Mouse (Mus musculus): Measurements from ENCODE around the gene Entpd7. TPM values are rescaled to one million over a fixed set of nuclear protein-coding genes. Genes with fewer than 3 reads are reported as not detected.

Entpd7 gene
- total RNA-seq, 1 experiment = 11.4 TPM

GRCm38 (mm10) chr19:43699021-43699762, 9.7 kb downstream of the Entpd7 start:
- Histone ChIP-seq H3K9ac (ENCODE audit: insufficient read depth, low read depth, low read length, poor library complexity, severe bottlenecking) (no peak overlapping the region), H3K36me3 (ENCODE audit: control insufficient read depth, insufficient read depth, low read length, poor library complexity, severe bottlenecking) (no peaks in the 10 kb centered on the region), H3K9me3 (ENCODE audit: control insufficient read depth, insufficient read depth, low read depth, low read length) (no peaks in the 10 kb centered on the region), H3K4me1 (ENCODE audit: control insufficient read depth in 2 of 2, insufficient read depth in 2 of 2, low read length in 2 of 2, poor library complexity in 1 of 2) (peaks cover 0 to 7% of the 10 kb centered on the region in 2 experiments; a peak in 2 of 4 replicates), H3K4me3 (ENCODE audit: insufficient read depth in 1 of 2, low read depth in 1 of 2, low read length in 2 of 2, poor library complexity in 1 of 2, severe bottlenecking in 1 of 2) (no peak overlapping the region), H3K27ac (ENCODE audit: insufficient read depth, low read depth, low read length, poor library complexity, severe bottlenecking) (no peak overlapping the region)
- no peak for TF ChIP-seq ZNF384 (IDR thresholded peaks at IDR 0.05; ENCODE audit: low read depth, low read length)
- no peak for TF ChIP-seq CHD2 (IDR thresholded peaks at IDR 0.05; ENCODE audit: low read depth, low read length)
- no peak for TF ChIP-seq HCFC1 (IDR thresholded peaks at IDR 0.05; ENCODE audit: borderline replicate concordance, insufficient read depth, low read length)
- TF ChIP-seq ZC3H11A (IDR thresholded peaks at IDR 0.05; ENCODE audit: borderline replicate concordance, low read depth, low read length) = no peak
- TF ChIP-seq MAFK (IDR thresholded peaks at IDR 0.05; ENCODE audit: insufficient read depth, low read depth, low read length) = no peak
- no peak for DNase-seq (ENCODE audit: low read depth, low spot score)
- in situ Hi-C loops (cut with MboI; ENCODE audit: low sequenced_read_pairs in 2 of 2, unreplicated experiment in 2 of 2) = no loop called here

DNA sequence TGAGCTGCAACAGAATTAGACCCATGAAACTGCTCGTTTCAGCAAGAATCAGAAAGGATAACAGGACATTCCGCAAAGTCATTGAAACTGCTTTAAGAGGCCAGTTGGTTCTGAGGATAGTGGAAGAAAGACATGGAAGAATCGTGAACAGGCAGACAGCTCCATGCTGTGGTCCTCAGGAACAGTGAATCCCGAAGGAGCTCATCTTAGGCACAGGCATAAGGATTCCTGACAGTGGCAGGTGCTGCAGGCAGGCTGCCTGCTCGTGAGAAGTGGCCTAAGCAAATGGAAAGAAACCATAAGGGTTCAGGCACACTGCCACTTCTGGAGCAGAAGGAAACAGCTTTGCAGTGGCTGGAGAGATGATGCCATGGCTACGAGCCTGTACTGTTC, 10.3 kb downstream of the Entpd7 start:
- H3K4me3 ChIP-seq (ENCODE audit: insufficient read depth in 1 of 2, low read depth in 1 of 2, low read length in 2 of 2, poor library complexity in 1 of 2, severe bottlenecking in 1 of 2) = no peak overlapping the region
- TF ChIP-seq CHD2 (IDR thresholded peaks at IDR 0.05; ENCODE audit: low read depth, low read length) = no peak
- TF ChIP-seq ZNF384 (IDR thresholded peaks at IDR 0.05; ENCODE audit: low read depth, low read length) = no peak
- TF ChIP-seq MAFK (IDR thresholded peaks at IDR 0.05; ENCODE audit: insufficient read depth, low read depth, low read length) = no peak
- TF ChIP-seq ZC3H11A (IDR thresholded peaks at IDR 0.05; ENCODE audit: borderline replicate concordance, low read depth, low read length) = no peak
- TF ChIP-seq HCFC1 (IDR thresholded peaks at IDR 0.05; ENCODE audit: borderline replicate concordance, insufficient read depth, low read length) = no peak
- H3K9ac ChIP-seq (ENCODE audit: insufficient read depth, low read depth, low read length, poor library complexity, severe bottlenecking) = no peak overlapping the region
- H3K9me3 ChIP-seq (ENCODE audit: control insufficient read depth, insufficient read depth, low read depth, low read length) = no peaks in the 10 kb centered on the region
- in situ Hi-C loops (cut with MboI; ENCODE audit: low sequenced_read_pairs in 2 of 2, unreplicated experiment in 2 of 2) = no loop called here
- DNase-seq (ENCODE audit: low read depth, low spot score) = no peak
- peaks cover 0 to 7% of the 10 kb centered on the region in 2 experiments; a peak in 2 of 4 replicates for H3K4me1 ChIP-seq (ENCODE audit: control insufficient read depth in 2 of 2, insufficient read depth in 2 of 2, low read length in 2 of 2, poor library complexity in 1 of 2)
- H3K36me3 ChIP-seq (ENCODE audit: control insufficient read depth, insufficient read depth, low read length, poor library complexity, severe bottlenecking) = no peaks in the 10 kb centered on the region
- H3K27ac ChIP-seq (ENCODE audit: insufficient read depth, low read depth, low read length, poor library complexity, severe bottlenecking) = no peak overlapping the region

DNA sequence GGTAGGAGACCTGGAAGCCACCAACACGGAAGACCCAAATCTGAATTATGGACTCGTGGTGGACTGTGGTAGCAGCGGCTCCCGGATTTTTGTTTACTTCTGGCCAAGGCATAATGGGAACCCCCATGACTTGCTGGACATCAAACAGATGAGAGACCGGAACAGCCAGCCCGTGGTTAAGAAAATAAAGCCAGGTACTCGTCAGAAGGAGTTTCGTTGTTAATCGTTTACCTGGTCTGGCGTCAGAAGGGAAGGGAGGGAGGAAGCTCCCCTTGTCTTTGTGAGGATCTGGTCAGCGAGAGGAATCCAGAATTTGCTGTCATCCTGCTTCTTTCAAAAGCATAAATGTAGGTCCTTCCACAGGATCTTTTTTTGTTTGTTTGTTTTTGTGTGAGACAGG, 14.7 kb downstream of the Entpd7 start:
- DNase-seq (ENCODE audit: low read depth, low spot score) = no peak
- no peaks in the 10 kb centered on the region for H3K9me3 ChIP-seq (ENCODE audit: control insufficient read depth, insufficient read depth, low read depth, low read length)
- in situ Hi-C loops (cut with MboI; ENCODE audit: low sequenced_read_pairs in 2 of 2, unreplicated experiment in 2 of 2) = no loop called here
- peaks cover 0 to 3% of the 10 kb centered on the region in 2 experiments; a peak in 2 of 4 replicates for H3K4me1 ChIP-seq (ENCODE audit: control insufficient read depth in 2 of 2, insufficient read depth in 2 of 2, low read length in 2 of 2, poor library complexity in 1 of 2)
- TF ChIP-seq ZC3H11A (IDR thresholded peaks at IDR 0.05; ENCODE audit: borderline replicate concordance, low read depth, low read length) = no peak
- no peak for TF ChIP-seq CHD2 (IDR thresholded peaks at IDR 0.05; ENCODE audit: low read depth, low read length)
- TF ChIP-seq ZNF384 (IDR thresholded peaks at IDR 0.05; ENCODE audit: low read depth, low read length) = no peak
- no peak for TF ChIP-seq HCFC1 (IDR thresholded peaks at IDR 0.05; ENCODE audit: borderline replicate concordance, insufficient read depth, low read length)
- no peak for TF ChIP-seq MAFK (IDR thresholded peaks at IDR 0.05; ENCODE audit: insufficient read depth, low read depth, low read length)
- no peak overlapping the region for H3K4me3 ChIP-seq (ENCODE audit: insufficient read depth in 1 of 2, low read depth in 1 of 2, low read length in 2 of 2, poor library complexity in 1 of 2, severe bottlenecking in 1 of 2)
- no peaks in the 10 kb centered on the region; the same call in 1 of the 2 replicates for H3K36me3 ChIP-seq (ENCODE audit: control insufficient read depth, insufficient read depth, low read length, poor library complexity, severe bottlenecking)
- no peak overlapping the region for H3K27ac ChIP-seq (ENCODE audit: insufficient read depth, low read depth, low read length, poor library complexity, severe bottlenecking)
- H3K9ac ChIP-seq (ENCODE audit: insufficient read depth, low read depth, low read length, poor library complexity, severe bottlenecking) = no peak overlapping the region

DNA sequence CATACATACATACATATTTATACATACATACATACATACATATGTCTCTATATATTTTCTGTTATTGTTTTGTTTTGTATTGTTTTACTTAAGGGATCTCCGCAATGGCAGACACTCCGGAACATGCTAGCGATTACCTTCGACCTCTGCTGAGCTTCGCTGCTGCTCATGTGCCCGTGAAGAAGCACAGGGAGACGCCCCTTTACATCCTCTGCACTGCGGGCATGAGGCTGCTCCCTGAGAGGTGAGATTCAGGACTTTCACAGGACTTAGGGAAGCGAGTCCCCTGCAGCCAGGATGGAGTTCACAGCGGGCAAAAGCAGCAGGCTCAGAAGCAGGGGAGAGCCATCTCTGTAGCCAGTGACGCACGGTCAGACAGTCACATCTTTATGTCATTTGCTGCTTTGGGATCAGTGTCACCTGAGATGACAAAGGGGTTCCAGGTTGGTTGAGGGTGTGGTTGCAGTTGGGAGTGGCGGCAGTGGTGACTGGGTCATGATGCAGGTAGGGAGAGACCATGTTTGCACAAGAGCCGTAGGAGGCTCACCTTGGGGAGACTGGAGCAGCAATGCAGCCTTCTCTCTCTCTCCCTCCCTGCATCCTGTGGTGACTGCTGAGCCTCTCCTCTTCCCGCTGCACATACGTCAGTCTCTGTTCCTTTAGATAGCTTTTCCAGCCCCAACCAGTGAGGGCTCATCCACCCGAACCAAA, 15.5 kb downstream of the Entpd7 start:
- no peak overlapping the region for H3K9ac ChIP-seq (ENCODE audit: insufficient read depth, low read depth, low read length, poor library complexity, severe bottlenecking)
- DNase-seq (ENCODE audit: low read depth, low spot score) = no peak
- in situ Hi-C loops (cut with MboI; ENCODE audit: low sequenced_read_pairs in 2 of 2, unreplicated experiment in 2 of 2) = no loop called here
- no peaks in the 10 kb centered on the region; a peak in 1 of 4 replicates for H3K4me1 ChIP-seq (ENCODE audit: control insufficient read depth in 2 of 2, insufficient read depth in 2 of 2, low read length in 2 of 2, poor library complexity in 1 of 2)
- no peaks in the 10 kb centered on the region for H3K9me3 ChIP-seq (ENCODE audit: control insufficient read depth, insufficient read depth, low read depth, low read length)
- no peaks in the 10 kb centered on the region; the same call in 1 of the 2 replicates for H3K36me3 ChIP-seq (ENCODE audit: control insufficient read depth, insufficient read depth, low read length, poor library complexity, severe bottlenecking)
- no peak overlapping the region for H3K4me3 ChIP-seq (ENCODE audit: insufficient read depth in 1 of 2, low read depth in 1 of 2, low read length in 2 of 2, poor library complexity in 1 of 2, severe bottlenecking in 1 of 2)
- TF ChIP-seq ZNF384 (IDR thresholded peaks at IDR 0.05; ENCODE audit: low read depth, low read length) = no peak
- TF ChIP-seq CHD2 (IDR thresholded peaks at IDR 0.05; ENCODE audit: low read depth, low read length) = no peak
- no peak for TF ChIP-seq HCFC1 (IDR thresholded peaks at IDR 0.05; ENCODE audit: borderline replicate concordance, insufficient read depth, low read length)
- no peak for TF ChIP-seq ZC3H11A (IDR thresholded peaks at IDR 0.05; ENCODE audit: borderline replicate concordance, low read depth, low read length)
- no peak for TF ChIP-seq MAFK (IDR thresholded peaks at IDR 0.05; ENCODE audit: insufficient read depth, low read depth, low read length)
- H3K27ac ChIP-seq (ENCODE audit: insufficient read depth, low read depth, low read length, poor library complexity, severe bottlenecking) = no peak overlapping the region
